ENCODE assay signal across 8 mouse cellular contexts in genomic region chr2:75246082-75246743, GRCm38 (mm10).
DNase-seq lines count a peak whose midpoint lies in the region; ATAC-seq lines count a peak whose summit lies in the region.

No protein-coding gene starts in this region.

- H3K9ac ChIP-seq in embryonic facial prominence, embryonic 11.5 days (replicated peaks; ENCODE audit: low read length) = no peak overlapping the region
- no peak overlapping the region for H3K9ac ChIP-seq in midbrain, embryonic 11.5 days (ENCODE audit: low read length)
- no peak overlapping the region for H3K9ac ChIP-seq in hindbrain, embryonic 13.5 days
- no peak overlapping the region for H3K9ac ChIP-seq in neural tube, embryonic 14.5 days (replicated peaks; ENCODE audit: low read depth, low read length)
- H3K9ac ChIP-seq in intestine, embryonic 15.5 days = no peak overlapping the region

- H3K4me1 ChIP-seq in embryonic facial prominence, embryonic 11.5 days (ENCODE audit: control insufficient read depth, insufficient read depth, low read length) = no peaks in the 10 kb centered on the region
- H3K4me1 ChIP-seq in embryonic facial prominence, embryonic 10.5 days = peaks cover 8% of the 10 kb centered on the region; the same call in 1 of the 2 replicates
- H3K4me1 ChIP-seq in midbrain, embryonic 11.5 days (ENCODE audit: control insufficient read depth, insufficient read depth, low read length) = no peaks in the 10 kb centered on the region
- H3K4me1 ChIP-seq in midbrain, embryonic 10.5 days = peaks cover 16% of the 10 kb centered on the region
- peaks cover 32% of the 10 kb centered on the region for H3K4me1 ChIP-seq in hindbrain, embryonic 13.5 days (replicated peaks)
- H3K4me1 ChIP-seq in neural tube, embryonic 14.5 days (ENCODE audit: control insufficient read depth, insufficient read depth, low read length) = peaks cover 25% of the 10 kb centered on the region
- H3K4me1 ChIP-seq in intestine, embryonic 15.5 days (replicated peaks) = no peaks in the 10 kb centered on the region; the same call in 1 of the 2 replicates

- no peaks in the 10 kb centered on the region for H3K9me3 ChIP-seq in embryonic facial prominence, embryonic 11.5 days (replicated peaks; ENCODE audit: control insufficient read depth, low read length)
- no peaks in the 10 kb centered on the region for H3K9me3 ChIP-seq in embryonic facial prominence, embryonic 10.5 days
- no peaks in the 10 kb centered on the region for H3K9me3 ChIP-seq in midbrain, embryonic 11.5 days (ENCODE audit: control insufficient read depth, low read length)
- no peaks in the 10 kb centered on the region for H3K9me3 ChIP-seq in midbrain, embryonic 10.5 days (replicated peaks)
- H3K9me3 ChIP-seq in hindbrain, embryonic 13.5 days = no peaks in the 10 kb centered on the region
- no peaks in the 10 kb centered on the region for H3K9me3 ChIP-seq in neural tube, embryonic 14.5 days (ENCODE audit: control insufficient read depth, low read length)
- H3K9me3 ChIP-seq in intestine, embryonic 15.5 days = no peaks in the 10 kb centered on the region

- 41% methylated on average over 12 of the region's 12 CpGs for WGBS in embryonic facial prominence, embryonic 11.5 days
- WGBS in embryonic facial prominence, embryonic 10.5 days = 47% methylated on average over 12 of the region's 12 CpGs
- WGBS in midbrain, embryonic 11.5 days = 38% methylated on average over 12 of the region's 12 CpGs
- WGBS in midbrain, embryonic 10.5 days = 47% methylated on average over 12 of the region's 12 CpGs
- WGBS in hindbrain, embryonic 13.5 days = 15% methylated on average over 12 of the region's 12 CpGs
- WGBS in neural tube, embryonic 14.5 days = 14% methylated on average over 12 of the region's 12 CpGs
- 57% methylated on average over 12 of the region's 12 CpGs for WGBS in intestine, embryonic 15.5 days

- H3K4me2 ChIP-seq in embryonic facial prominence, embryonic 11.5 days (ENCODE audit: low read depth, low read length) = no peak overlapping the region
- H3K4me2 ChIP-seq in midbrain, embryonic 11.5 days = no peak overlapping the region
- peak overlapping the region; percentile 36 for H3K4me2 ChIP-seq in hindbrain, embryonic 13.5 days
- H3K4me2 ChIP-seq in neural tube, embryonic 14.5 days (ENCODE audit: low read depth, low read length) = peak overlapping the region; percentile 16; the same call in 1 of the 2 replicates
- H3K4me2 ChIP-seq in intestine, embryonic 15.5 days (replicated peaks) = no peak overlapping the region

- peak; percentile 11 for DNase-seq in embryonic facial prominence, embryonic 11.5 days (ENCODE audit: low spot score)
- DNase-seq in embryonic facial prominence, embryonic 10.5 days (ENCODE audit: low spot score) = no peak
- no peak for DNase-seq in midbrain, embryonic 11.5 days (ENCODE audit: low spot score, missing footprints)
- DNase-seq in midbrain, embryonic 10.5 days (ENCODE audit: low spot score) = no peak
- no peak for DNase-seq in spleen, postnatal 4 days (ENCODE audit: low spot score in 2 of 2)

- no peak overlapping the region for H3K4me3 ChIP-seq in embryonic facial prominence, embryonic 11.5 days (ENCODE audit: low read depth, low read length)
- H3K4me3 ChIP-seq in embryonic facial prominence, embryonic 10.5 days = no peak overlapping the region
- H3K4me3 ChIP-seq in midbrain, embryonic 11.5 days (ENCODE audit: low read depth, low read length) = no peak overlapping the region
- no peak overlapping the region for H3K4me3 ChIP-seq in midbrain, embryonic 10.5 days
- H3K4me3 ChIP-seq in hindbrain, embryonic 13.5 days = no peak overlapping the region
- no peak overlapping the region for H3K4me3 ChIP-seq in neural tube, embryonic 14.5 days (ENCODE audit: low read depth, low read length)
- H3K4me3 ChIP-seq in intestine, embryonic 15.5 days (replicated peaks) = no peak overlapping the region

- no peaks in the 10 kb centered on the region for H3K36me3 ChIP-seq in embryonic facial prominence, embryonic 11.5 days (replicated peaks; ENCODE audit: control insufficient read depth, insufficient read depth, low read depth, low read length)
- H3K36me3 ChIP-seq in embryonic facial prominence, embryonic 10.5 days (replicated peaks) = no peaks in the 10 kb centered on the region
- no peaks in the 10 kb centered on the region for H3K36me3 ChIP-seq in midbrain, embryonic 11.5 days (ENCODE audit: control insufficient read depth, insufficient read depth, low read length)
- no peaks in the 10 kb centered on the region for H3K36me3 ChIP-seq in midbrain, embryonic 10.5 days
- no peaks in the 10 kb centered on the region for H3K36me3 ChIP-seq in hindbrain, embryonic 13.5 days
- no peaks in the 10 kb centered on the region for H3K36me3 ChIP-seq in neural tube, embryonic 14.5 days (ENCODE audit: control insufficient read depth, insufficient read depth, low read length)
- H3K36me3 ChIP-seq in intestine, embryonic 15.5 days = no peaks in the 10 kb centered on the region

- ATAC-seq in embryonic facial prominence, embryonic 11.5 days (replicated peaks; ENCODE audit: insufficient number of reproducible peaks, low FRiP score, low TSS enrichment, low read depth) = no peak
- peak; percentile 63; the same call in 1 of the 2 replicates for ATAC-seq in midbrain, embryonic 11.5 days (ENCODE audit: low FRiP score)
- peak; percentile 87 for ATAC-seq in hindbrain, embryonic 13.5 days (ENCODE audit: low FRiP score)
- ATAC-seq in neural tube, embryonic 14.5 days (ENCODE audit: low read depth) = peak; percentile 76
- ATAC-seq in intestine, embryonic 15.5 days = no peak

- H3K27ac ChIP-seq in embryonic facial prominence, embryonic 11.5 days (replicated peaks; ENCODE audit: low read depth, low read length) = no peak overlapping the region
- no peak overlapping the region for H3K27ac ChIP-seq in embryonic facial prominence, embryonic 10.5 days (replicated peaks)
- H3K27ac ChIP-seq in midbrain, embryonic 11.5 days (ENCODE audit: low read depth, low read length) = no peak overlapping the region
- H3K27ac ChIP-seq in midbrain, embryonic 10.5 days (replicated peaks) = no peak overlapping the region
- peak overlapping the region; percentile 78 for H3K27ac ChIP-seq in hindbrain, embryonic 13.5 days
- no peak overlapping the region for H3K27ac ChIP-seq in neural tube, embryonic 14.5 days (ENCODE audit: low read depth, low read length)
- no peak overlapping the region for H3K27ac ChIP-seq in intestine, embryonic 15.5 days

- H3K27me3 ChIP-seq in embryonic facial prominence, embryonic 11.5 days (ENCODE audit: control insufficient read depth, insufficient read depth, low read length) = no peaks in the 10 kb centered on the region
- H3K27me3 ChIP-seq in embryonic facial prominence, embryonic 10.5 days (replicated peaks; ENCODE audit: low read depth, poor library complexity, severe bottlenecking) = 0 out of 2 replicates have a peak, but pooled peaks cover 4% of the 10 kb centered on the region
- no peaks in the 10 kb centered on the region for H3K27me3 ChIP-seq in midbrain, embryonic 11.5 days (ENCODE audit: control insufficient read depth, insufficient read depth, low read length)
- no peaks in the 10 kb centered on the region for H3K27me3 ChIP-seq in midbrain, embryonic 10.5 days (ENCODE audit: low read depth, poor library complexity, severe bottlenecking)
- no peaks in the 10 kb centered on the region for H3K27me3 ChIP-seq in hindbrain, embryonic 13.5 days
- no peaks in the 10 kb centered on the region for H3K27me3 ChIP-seq in neural tube, embryonic 14.5 days (ENCODE audit: control insufficient read depth, insufficient read depth, low read length)
- no peaks in the 10 kb centered on the region for H3K27me3 ChIP-seq in intestine, embryonic 15.5 days (replicated peaks)

Comparison
In these comparisons a context has a peak if more than half of its experiments do, and no peak if none do; other contexts are left out.
1. ATAC-seq: peak in midbrain, embryonic 11.5 days (single experiment), hindbrain, embryonic 13.5 days (single experiment) and neural tube, embryonic 14.5 days (single experiment); none in embryonic facial prominence, embryonic 11.5 days (single experiment) and intestine, embryonic 15.5 days (single experiment).
2. H3K4me2 ChIP-seq: peak in hindbrain, embryonic 13.5 days (single experiment) and neural tube, embryonic 14.5 days (single experiment); none in embryonic facial prominence, embryonic 11.5 days (single experiment), midbrain, embryonic 11.5 days (single experiment) and intestine, embryonic 15.5 days (single experiment).